Mouse (Mus musculus): ENCODE data around the gene Clpb.

The Clpb gene

DNA sequence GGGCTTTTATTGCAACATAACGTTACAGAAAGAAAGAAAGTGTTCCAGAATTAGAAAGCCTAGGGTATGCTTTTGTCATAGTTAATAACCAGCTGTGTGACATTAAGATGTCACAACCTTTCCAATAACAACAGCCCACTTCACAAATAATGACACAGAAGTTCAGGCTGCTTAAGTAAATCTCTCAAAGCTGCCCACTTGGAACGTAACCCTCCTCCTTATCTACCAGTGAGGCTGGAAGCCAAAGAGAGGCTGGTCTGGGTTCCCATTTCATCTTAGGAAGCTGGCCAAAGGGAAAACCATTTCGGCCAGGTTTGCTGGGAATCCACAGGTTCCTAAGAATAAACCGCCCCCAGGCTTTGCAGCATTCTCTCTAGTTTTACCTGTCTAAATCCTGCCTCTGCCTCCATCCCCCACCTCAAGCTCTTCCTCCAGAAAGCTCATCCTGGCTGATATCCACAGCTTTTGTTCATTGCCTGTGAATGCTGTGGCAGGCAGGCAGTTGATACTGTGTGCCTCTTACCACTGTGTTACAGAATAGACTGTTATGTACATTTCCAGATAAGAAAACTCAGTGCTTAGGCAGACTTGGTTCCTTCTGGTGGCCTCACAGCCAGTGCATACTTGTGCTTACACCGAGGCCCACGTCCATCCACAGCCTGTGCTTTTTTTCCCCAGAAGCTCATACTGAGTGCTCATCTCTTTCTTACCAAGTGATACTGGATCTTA lies 12.8 kb downstream of the Clpb start:
- no peak for DNase-seq (ENCODE audit: low spot score)

DNA sequence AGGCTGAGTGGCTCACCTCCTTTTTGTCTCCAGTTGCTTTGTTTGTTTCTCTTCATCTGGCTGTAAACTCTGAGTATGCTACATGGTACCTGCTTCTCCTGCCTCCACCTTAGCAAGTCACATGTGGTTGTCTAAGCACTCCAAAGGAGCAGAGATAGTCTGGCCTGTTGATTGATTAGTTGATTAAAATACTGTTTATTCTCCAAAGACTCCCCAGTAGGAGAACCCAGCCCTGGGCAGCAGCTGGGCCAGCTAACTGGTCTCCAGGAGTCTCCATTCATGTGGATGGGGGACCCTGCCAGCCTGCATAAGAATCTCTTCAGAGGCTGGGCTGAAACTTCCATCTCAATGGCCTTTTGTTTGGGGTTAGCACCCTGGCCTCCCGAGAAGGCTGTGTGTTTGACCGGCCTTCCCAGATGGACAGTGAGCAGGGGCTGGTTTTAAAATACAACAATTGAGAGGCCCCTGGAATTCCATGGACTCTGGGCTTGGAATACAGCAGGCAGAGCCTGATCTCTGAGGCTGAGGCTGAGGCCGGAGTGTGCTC lies 13.4 kb downstream of the Clpb start:
- no peak for DNase-seq (ENCODE audit: low spot score)

DNA sequence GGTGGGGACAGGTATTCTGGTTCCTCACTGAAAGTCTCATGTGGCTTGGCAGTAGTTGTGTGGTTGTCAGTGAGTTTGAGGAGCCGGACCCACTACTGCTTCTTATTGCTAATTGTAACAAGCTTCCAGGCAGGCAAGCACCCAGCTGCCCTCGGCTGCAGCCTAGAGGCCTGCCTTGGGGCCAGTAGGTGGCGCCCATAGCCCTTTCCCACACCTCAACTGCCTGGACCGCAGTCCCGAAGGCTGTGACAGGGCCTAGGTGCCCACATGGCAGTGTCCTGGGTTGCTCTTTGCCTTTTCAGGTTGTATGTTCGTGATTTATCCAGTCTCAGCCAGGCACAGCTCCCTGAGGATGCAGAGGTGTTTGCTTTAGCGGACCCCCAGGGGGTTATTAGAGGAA lies 16.2 kb downstream of the Clpb start:
- peak; percentile 45 for DNase-seq (ENCODE audit: low spot score)

DNA sequence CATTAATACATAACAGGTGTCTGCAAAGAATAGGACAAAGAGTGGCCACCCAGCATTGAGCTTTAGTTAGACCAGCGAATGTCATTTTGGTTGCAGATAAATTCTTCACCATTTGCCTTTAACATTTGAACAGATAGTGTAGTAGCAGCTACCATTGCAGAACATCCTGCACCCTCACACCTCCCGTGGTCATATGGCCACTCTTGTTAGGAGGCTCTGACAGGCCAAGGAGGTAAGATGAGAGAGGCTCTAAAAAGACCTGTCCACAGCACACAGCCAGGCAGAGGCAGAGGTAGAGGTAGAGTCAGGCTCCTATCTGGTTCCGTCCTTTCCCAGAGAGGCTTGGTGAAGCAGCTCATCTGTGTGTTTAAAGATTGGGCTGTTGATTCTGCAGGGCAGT lies 17.5 kb downstream of the Clpb start:
- no peak for DNase-seq (ENCODE audit: low spot score)

DNA sequence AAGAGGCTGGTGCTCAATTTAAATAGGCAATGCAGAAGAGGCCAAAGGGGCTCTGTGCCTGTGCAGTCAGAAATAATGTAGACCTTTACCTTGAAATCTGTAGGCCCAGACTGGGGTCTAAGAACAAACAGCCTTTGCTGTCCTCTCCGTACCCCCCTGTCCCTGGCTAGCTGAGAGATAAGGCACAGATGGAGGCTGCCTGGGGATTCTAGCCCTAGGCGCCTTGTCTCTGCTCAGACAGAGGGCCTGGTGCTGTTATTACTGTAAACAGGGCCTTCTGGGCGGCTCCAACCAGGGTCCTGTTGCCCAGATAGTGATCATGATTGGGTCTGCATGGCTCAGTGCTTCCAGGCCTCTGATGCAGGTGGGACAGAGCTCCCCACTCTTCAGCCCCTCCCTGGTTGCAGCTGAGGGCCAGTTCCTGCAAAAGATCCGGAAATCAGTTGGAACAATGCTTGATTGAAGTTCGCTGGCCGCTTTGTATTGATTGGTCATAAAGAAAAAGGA lies 18.2 kb downstream of the Clpb start:
- no peak for DNase-seq (ENCODE audit: low spot score)

DNA sequence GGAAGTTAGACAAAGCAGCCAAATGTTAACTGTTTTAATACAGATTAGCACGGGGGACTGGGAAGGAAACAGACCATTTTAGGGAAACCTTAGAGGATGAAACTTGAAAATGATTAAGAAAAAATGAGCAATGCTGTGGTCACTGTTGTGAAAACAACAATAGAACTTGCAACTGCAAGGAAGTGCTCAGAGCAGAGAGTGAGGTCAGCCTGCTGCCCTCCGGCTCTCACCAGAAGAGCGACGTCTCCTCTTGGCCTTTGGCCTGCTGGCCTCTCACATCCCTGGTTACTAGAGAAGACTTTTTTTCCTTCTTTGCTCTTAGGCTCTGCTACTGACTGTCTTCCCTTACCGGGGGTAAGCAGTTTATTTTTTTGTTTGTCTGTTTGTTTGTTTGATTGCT lies 19.5 kb downstream of the Clpb start:
- no peak for DNase-seq (ENCODE audit: low spot score)

DNA sequence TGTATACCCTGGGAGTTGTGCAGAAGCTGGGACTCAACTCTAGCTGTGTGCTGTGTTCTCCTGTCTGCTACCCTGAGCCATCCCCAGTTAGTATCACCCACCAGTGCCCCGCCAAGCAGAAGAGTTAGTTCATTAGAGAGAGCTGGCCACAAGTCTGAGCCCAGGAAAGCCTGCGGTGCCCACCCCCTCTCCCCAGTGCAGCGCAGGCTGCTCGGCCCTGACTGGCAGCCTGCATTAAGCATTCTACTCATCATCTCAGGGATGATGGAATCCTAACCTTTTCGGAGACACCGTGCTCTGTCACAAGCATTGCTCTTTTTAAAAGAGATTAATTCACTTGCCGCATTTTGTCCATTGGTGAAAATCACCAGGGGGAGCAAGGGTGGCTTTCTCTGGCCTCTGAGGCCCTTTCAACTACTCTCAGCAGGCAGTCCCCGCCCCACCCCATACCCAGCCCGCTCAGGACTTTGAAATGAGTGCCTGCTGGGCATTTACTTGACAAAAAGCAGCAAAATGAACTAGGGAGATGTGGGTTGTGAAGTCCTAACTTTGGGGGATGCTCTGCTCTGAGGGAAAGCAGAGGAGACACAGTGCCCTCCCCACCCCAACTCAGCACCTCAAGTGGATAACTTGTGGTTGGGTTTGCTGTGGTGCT lies 20.7 kb downstream of the Clpb start:
- DNase-seq (ENCODE audit: low spot score), result no peak

DNA sequence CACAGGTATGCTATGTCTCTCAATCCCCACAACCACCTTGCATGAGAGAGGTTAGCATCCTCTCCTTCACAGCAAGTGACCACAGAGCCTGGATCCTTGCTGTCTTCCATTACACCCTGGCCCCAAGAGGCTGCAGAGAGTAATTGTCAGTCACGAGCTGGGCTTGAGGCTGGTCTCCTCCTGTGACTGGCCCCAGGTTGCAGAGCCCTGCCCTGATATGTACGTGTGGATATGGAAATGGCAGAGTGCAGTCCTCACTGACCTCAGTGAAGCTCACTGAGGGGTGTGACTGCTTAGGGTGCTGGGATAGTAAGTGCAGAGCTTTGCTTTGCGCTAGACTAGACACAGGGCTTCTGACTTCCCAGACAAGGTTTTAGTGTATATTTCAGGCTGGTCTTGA lies 21.2 kb downstream of the Clpb start:
- no peak for DNase-seq (ENCODE audit: low spot score)

DNA sequence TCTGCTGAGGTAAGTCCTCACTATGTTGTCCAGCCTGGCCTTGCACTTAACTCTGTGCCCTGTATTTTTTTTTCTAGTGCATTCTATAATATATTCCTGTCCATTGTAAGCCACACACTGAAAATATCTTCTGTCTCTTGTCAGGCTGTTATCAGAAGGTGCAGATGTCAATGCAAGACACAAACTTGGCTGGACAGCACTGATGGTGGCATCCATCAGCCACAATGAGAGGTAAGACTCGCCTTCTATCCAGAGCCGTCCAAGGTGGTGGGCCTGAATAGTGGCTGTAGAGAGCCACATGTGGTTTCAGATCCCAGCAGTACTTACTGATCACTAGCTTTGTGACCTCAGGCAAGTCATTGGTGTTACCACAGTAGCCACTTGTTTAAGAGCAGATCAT lies 23.7 kb downstream of the Clpb start:
- no peak for DNase-seq (ENCODE audit: low spot score)

DNA sequence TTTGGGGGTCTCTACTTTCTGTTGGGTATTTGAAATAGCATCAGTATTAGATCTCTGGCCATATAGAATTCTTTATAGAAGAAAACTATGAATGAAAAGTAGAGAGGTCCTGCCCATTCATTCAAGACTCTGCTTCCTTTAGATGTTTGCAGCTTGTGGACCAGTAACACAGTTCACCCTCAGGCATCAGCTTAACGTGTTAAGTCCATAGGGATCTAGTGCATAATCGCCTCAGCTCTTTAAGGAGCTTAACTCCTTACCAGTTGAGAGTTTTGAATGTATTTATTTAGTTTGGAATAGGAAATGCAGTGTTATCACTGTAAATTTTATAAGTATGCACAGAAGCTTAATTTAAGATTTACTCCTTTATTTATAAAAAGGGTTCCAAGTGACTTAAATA lies 27.0 kb downstream of the Clpb start:
- no peak for DNase-seq (ENCODE audit: low spot score)

DNA sequence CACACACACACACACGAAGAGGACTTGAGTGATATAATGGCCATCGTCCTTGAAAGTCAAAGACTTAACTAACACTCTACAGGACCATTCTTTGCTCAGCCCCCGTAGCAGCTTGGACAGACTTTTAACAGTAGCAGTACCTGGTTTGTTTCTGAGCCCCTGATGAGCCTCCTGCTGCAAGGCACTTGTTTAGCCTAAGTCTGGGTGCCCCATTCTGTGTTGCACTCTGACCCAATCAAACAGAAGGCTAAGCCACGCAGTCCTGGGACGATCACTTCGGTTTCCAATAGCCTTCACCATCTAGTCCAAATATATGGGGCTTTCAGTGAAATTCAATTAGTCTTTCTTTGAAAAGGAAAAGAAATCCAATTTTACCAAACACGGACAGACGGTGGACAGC lies 28.4 kb downstream of the Clpb start:
- no peak for DNase-seq (ENCODE audit: low spot score)

DNA sequence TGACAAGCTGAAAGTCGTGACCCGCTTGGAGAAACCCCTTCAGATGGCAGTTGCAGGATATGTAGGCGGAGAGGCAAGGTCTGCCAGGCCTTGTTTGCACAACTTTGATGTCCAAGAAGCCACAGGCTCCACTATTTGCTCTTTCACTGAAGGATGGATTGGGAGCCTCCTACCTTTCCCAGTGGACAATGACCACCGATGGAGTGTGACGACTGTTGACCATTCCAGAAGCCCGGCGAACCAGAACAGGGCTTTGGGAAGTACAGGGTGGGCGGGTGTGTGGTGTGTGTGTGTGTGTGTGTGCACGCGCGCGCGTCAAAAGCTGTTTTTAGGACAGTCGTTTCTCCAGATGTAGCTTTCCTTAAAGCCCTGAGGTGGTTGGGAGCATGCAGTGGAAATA lies 29.0 kb downstream of the Clpb start:
- no peak for DNase-seq (ENCODE audit: low spot score)

DNA sequence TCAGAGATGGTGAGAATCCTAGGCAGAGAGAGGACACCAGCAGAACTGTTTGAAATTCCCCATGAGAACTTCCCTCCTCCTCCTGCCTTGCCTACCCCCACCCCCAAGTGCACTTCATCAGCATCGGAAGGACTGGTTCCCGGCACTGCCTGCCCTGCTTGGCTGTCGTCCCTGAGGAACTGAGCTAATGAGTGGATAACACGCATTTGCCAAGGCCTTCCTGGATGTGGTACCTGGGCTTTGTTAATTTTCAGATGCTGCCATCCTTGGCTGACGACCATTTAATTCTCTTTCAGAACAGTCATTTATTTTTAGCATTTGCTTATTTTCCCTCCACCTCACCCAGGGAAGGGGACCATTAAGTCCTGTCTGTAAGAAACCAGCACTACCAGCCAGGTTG lies 32.0 kb downstream of the Clpb start:
- DNase-seq (ENCODE audit: low spot score), result no peak

DNA sequence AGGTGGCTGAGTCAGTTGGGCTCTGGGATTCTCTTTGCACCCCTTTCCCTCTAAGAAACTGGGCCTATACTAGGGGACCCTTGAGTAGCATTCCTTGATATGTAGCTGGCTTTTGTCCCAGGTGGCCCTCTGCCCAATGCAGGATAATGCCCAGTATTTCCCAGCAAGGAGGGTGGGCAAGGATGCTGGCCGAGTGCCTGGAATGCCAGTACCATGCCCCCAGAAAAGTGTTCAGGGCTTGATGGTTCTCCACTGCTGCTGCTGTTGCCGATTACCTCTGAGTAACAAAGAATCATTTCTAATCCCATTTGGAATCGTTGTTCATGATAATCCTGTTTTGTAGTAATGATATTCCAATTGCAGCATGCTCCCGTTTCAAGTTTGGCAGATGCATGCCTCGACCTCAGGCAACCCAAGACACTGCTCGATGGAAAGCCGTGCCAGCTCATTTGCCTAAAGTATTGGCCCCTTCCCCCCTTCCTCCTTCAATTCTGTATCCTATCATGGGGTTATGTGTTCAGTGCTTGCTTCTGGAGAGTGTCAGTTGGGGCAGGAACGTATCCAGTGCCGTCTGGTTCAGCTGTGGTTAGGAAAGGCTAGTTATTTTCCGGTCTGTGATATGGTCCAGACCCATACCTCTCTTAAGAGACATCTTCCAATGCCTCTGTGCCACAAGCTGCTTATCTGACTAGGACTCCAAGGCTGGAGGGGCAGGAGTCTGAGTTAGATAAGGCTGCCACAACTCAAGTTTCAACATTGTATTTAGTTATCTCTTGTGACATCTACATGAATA lies 33.7 kb downstream of the Clpb start:
- peak; percentile 45 for DNase-seq (ENCODE audit: low spot score)

DNA sequence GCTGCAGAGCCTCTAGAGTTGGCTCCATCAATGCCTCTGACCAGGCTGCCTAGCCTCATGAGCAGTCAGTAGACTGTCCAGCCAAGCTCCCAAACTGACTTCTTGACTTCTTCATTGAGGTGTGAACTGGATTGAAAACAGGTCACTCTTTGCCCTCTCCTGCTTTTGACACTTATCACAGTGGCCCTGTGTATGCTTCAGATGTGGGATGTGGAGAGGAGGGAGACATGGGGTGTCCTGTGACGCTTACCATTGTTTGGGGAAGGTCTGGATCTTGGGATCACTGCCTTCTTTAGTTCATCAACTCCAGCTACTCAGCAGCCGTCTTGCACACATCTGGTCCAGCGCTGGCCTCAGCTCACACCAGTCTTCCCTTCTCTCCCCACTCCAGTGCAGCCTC lies 36.9 kb downstream of the Clpb start:
- no peak for DNase-seq (ENCODE audit: low spot score)

DNA sequence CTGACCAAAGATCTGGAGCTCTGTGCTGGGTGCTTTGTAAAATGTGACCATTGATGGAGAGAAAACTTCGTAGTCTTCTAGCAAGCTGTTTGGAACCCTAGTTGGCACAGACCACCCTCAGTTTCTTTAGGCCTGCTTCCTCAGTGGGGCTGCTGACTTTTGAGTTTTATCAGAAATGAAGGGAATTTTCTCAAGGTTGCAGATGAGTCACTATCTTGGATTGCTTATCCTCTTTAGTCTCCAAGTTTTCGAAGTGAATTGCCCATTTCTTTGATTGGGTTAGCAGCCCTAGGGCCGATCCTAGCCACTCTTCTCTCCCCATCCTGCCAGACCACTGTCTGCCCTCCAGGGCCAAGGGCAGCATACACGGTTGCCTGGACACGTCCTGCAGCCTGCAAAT lies 39.3 kb downstream of the Clpb start:
- no peak for DNase-seq (ENCODE audit: low spot score)

DNA sequence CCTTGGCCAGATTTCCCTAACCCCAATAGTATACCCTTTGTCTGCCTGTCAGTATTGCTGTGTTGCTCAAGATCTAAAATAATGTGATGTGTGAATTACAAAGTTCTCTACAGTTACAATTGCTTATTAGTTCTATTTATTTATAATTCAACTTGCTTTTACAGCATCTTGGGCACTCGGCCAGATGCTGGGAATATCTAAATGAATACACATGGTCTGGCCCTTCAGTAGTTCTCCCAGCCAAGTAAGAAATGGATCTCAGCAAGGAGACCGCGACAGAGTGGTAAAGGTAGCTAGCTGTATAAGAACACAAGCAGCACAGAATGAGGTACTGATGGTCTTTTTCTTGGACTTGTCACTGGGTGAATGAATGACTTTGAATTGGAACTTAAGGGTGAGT lies 46.2 kb downstream of the Clpb start:
- no peak for DNase-seq (ENCODE audit: low spot score)

DNA sequence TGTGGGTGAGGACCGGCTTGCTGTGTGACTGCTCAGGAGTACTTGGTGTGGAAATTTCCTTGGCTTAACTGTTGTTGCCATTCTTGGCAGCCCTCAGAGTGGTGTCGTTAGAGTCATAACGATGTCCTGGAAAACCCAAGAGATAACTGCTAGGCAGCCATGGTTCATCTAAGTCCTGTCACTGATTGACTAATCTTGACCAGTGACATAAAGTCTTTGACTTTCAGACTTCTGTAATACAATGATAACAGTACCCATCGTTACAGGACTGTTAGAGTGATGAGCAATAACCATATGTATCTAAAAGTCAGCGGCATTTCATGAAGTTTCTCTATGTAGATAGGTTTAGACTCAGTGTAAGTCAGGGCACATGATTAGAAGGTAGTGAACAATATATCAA lies 46.8 kb downstream of the Clpb start:
- DNase-seq (ENCODE audit: low spot score), result no peak

DNA sequence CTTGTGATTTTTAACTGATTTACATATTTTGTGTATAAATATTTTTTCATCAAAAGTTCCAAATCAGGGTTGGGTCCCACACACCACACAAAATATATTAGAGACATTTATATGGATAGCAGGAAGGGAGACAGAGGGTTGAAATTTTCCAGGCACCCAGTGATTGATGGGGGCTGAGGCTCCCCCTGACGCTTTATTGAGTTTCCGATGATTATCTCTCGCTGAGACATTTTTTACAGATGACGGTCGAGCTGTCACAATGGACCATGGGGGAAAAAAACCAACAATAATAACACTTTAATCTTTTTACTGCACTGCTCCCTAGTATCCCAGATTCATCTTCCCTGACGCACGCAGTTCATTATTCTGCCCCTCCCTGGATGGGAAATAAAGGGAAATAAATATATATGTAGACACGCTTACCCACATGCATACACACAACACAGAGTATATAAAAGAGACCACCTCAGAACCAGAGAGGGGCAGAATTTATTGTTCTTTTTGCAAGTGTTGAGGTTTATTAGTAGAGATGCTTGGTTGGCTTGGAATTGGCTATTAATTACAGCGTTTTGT lies 50.5 kb downstream of the Clpb start:
- DNase-seq (ENCODE audit: low spot score), result no peak

DNA sequence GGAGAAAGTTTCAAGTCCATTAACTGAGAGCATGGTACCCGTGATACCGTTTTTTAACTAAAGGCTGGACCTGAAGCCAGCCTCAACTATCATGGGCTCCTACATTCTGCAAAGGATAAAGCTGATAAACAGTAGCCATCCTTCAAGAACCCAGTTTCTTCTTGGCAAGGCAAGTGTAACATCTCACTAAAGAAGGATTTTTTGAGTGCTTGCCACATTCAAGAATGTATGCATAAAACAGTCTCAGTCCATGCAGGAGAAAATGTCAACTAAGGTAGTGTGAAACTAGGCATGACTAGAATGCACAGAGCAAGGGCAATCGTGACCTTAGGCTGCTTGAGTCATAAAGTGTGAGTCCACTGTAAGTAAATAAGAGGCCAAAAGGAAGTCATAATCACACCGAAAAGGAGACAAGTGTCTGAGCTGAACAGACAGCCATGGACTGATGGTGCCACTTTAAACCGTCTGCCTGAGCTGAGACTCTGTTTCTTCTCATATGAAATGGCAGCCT lies 51.7 kb downstream of the Clpb start:
- no peak for DNase-seq (ENCODE audit: low spot score)

DNA sequence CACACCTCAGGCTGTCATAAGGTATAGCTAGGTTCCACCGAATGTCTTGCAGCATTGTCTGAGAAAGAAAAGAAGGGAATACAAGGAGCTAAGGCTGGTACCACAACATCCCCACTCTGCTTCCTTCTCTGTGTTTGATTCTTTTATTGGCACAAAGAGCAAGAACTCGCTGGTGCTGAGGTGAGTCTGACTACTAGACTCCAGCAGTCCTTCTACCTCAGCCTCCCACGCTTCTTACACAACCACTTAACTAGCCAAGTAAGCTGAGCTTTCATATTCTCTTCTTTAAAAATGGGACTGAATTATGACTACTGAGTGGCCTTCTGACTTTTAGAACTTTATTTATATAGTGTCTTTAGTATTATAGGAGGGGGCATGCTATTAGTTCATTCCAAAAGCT lies 56.9 kb downstream of the Clpb start:
- no peak for DNase-seq (ENCODE audit: low spot score)

DNA sequence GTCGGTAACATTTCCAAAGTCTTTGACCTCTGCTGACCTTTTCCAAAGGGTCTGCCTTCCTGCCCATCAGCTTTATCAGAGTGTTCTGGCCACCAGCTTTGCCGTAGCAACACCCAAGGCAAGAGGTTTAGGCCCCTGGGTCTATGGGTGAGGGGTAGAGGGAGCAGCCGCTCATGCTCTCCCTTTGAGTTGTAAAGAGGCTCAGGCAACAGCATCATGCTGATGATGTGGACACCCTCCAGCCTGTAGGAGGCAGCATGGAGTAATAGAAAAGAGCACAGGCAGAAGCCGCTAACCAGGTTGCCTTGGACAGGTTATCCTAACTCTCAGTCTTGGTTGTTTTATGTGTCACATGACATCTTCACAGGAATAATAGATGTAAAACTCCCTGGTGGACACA lies 61.6 kb downstream of the Clpb start:
- DNase-seq (ENCODE audit: low spot score), result peak; percentile 9

Measured in c-Kit-positive CD71-positive TER-119-positive erythroid progenitor cells, embryonic 14.5 days (primary cell).